Mouse (Mus musculus) kidney, adult 8-10 months (tissue): Measurements from ENCODE around the gene Htra2.

Experiments
- DNase-seq, 2 experiments: peaks; one replicate each; pipeline ENCODE4 v3.0.0; 2022

Htra2 gene

DNA sequence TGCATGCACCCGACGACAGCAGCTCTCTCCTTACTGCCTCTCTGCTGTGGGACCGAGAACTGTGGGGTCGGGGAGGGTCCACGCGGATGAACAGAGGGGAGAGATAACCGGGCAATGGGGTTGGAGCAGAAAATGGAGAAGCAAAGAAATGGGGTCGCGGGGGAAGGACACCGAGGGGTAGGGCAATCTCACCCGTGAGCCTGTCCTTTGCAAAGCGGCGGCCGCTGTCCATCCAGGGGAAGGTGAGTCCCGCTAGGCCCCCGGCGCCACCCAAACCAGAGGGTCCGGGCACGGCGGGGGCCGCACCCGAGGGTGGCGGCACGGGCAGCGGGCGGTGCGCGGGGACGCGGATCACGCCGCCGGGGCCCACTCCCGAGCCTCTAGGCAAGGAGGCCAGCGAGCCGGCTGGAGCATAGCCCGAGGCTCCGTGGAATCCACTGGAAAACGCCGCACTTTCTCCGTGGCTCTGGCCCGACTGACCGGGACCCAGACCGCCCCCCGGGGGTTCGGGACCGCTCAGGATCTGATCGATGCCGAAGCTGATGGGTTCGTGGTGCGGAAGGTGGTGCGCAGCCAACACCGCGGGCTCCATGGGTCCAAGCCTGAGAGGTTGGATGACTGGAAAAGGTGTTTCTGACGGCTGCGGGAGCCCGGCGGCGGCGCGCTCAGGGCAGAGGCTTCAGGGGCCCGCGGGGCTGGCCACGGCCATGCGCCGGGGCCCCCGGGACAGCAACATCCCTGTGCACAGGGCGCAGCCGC is 14.6 kb upstream of the Htra2 start:
- no peak for DNase-seq

DNA sequence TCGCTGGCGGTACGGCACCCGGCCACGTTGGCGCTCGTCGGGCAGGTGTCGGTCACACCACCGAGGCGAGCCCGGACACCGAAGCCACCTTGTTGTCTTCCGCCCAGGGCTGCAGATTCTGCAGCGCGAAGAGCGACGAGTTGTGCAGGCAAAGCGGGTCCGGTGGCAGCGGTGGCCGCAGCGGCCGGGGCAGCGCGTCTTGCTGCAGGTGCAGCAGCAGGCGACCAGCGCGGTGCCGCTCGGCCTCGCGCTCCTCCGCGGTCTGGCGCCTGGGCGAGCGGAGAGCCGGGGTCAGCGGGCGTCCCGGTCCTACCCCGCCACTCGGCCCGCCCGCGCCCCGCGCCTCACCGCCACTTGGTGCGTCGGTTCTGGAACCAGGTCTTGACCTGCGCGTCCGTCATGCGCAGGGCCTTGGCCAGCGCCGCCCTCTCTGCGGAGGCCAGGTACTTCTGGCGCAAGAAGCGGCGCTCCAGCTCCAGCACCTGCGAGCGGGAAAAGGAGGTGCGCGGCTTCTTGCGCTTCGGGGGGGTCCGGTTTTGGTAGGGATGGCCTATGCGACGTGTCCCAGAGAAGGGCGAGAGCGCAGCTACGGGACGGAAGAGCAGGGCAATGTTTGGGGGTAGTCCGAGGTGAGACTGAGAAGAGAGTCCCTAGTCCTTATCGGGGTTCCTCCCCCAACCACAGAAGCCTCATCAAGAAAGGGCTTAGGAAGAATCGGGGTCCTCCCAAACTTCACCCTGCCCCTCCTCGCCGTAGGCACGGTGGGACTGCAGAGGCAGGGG is 13.8 kb upstream of the Htra2 start:
- peak in 1 of 2 experiments; percentile 30 for DNase-seq

DNA sequence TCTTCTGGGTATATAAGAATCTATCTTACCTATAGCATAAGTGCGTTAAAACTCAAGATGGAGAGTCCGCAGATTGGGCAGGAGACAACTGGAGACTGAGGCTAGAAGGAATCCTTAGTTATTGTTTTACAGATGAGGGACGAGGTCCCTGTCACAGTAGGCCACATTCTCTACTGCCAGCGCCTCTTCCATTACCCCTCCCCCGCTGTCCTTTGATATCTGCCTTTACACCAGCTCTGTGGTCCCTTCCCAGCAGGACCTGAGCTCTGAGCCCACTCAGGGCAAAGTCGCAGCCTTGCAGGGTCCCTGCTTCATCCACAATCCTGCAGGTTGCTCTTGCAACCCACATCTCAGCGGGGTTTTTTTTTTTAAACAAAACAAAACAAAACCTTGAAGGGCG is 13.1 kb upstream of the Htra2 start:
- no peak for DNase-seq

DNA sequence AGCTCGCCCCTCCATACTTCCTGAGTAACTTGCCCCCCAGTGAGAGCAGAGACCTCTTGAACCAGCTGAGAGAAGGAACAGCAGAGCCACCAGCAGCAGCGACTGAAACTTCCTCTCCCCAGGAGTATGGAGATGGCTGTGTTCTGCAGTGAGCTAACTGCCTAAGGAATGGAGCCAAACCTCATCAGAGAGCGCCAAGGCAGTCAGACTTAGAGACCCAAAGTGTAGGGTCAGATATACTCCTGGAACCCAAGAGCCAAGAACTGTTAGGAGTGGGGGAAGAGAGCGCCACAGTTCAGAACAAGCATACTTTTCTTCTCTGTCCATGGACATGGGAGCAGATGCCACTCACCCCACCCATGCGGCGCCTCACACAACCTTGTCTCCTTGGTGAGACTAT is 11.4 kb upstream of the Htra2 start:
- no peak for DNase-seq

DNA sequence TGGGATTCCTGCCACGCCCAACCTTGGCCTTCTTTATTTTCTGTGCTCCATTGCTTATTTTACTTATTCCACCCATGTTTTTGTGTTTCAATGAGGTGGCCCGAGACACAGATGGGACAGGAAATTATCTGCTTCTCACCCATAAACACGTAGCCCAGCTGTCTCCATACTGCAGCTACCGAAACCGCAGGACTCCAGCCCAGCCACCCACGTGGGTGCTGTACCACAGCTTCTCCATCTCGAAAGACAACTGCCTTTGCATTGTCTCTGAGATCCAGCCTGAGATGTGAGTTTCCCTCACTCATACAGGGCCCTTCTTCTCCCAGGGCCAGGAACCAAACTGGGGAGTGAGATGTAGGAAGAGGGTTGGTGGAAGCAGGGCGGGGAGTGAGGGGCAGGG is 10.9 kb upstream of the Htra2 start:
- DNase-seq: no peak

DNA sequence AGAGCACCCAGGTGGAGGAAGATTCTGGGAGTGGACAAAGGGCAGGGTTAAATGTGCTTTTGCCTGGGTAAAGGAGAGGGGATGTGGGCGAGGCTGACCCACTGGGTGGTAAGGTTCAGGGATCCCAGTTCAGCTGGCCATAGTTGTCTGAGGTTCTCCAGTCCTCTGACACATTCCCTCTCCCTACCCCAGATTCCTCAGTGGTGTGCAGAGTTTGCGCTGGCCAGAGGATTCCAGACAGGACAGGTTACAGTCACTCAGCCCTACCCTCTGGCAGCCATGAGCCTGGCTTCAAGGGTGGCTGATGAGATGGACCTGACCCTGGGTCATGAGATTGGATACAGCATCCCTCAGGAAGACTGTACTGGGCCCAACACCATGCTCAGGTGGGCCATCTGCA is 3.7 kb upstream of the Htra2 start:
- no peak for DNase-seq

DNA sequence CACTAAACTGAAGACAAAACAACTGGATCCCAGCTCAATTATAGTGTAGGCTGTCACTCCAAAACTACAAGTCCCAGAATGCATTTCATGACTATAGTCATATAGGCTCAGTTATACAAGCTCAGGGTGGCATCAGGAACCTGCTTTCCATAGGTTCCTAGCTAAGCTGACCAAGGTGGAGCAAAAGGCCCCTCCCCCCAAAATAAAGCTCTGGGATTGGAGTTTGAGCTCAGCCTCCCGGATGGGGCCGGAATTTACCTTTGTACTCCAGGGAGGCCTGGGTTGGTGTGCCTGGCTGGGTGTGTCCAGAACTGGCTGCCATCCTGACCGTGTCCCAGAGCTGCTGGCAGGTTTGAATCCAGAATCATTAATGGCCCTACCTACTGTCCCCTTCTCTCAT is 2.7 kb upstream of the Htra2 start, which contains the start of gene Dqx1:
Gene Dqx1 (plus strand): TSS at position 55 of the 400 bp plus-strand sequence.
- peak; percentile 85 to 87 for DNase-seq

DNA sequence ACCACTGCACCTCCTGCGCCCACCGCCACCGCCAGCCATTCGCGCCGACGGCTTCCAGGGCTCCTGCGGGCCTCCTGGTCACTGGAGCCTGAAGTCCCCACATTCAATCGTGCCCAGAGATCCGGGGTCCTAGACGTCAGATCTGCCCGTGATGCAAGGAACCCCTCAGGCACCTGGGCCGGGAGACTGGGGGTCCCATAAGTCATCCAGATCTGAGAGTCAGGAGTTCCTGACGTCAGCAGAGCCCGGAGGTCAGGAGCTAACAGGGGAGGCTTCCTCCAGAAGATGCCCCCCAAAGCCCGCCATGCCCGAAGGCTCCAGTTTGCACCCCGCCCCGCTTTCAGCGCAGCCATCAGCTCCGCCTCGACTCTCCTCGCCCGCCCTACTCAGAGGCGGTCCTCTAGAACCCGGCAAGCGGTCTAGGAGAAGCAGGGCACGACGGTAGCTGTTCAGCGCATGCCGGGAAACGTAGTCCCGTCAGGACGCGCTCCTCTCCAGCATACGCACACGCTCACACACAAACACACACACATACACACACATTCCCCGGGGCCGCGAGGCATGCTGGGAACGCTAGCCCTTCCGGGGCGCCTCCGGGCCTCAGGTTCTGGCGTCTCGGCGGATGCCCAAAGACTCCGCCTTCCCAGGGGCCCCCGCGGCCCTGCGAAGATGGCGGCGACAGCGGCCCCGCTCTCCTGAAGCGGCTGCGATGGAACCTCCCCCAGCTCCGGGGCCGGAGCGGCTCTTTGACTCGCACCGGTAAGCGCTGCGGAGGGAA is 810 bp downstream of the Htra2 start, which contains the start of gene Aup1:
Gene Aup1 (plus strand): TSS at position 448 of the 778 bp plus-strand sequence.
- peak; percentile 97 to 98 for DNase-seq

DNA sequence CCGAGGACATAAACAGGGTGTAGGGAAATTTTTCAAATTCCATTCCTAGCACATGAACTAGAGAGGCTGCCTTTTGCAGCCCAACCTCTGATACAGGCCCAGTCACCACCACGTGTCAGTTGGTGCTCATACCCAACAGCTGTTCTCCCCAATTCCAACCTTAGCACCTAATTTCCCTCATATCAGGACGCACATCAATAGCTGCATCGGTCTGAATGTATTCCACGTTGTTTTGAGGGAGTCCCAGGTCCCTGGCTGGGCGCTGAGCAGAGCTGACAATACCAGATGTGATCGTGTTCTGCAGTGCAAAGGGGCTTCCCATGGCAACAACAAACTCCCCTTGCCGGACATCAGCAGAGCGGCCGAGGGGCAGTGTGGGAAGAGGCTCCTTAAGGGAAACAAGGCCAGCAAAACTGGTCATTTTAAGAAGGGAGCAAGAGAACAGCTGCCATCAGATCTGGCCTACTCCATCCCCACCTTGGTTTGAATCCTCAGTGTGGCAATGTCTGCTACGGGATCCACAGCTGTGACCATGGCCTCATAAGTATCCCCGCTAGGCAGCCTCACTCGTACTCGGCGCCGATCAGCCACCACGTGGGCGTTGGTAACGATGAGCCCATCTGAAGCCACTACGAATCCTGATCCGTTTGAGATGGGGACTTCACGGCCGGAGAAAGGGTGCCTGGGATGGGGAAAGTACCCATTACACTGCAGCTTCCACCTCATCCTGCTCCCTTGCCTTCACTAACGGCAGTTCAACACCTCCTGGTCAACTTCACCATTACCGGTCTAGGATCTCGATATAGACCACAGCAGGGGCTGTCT is 1.7 kb downstream of the Htra2 start:
- DNase-seq: no peak

DNA sequence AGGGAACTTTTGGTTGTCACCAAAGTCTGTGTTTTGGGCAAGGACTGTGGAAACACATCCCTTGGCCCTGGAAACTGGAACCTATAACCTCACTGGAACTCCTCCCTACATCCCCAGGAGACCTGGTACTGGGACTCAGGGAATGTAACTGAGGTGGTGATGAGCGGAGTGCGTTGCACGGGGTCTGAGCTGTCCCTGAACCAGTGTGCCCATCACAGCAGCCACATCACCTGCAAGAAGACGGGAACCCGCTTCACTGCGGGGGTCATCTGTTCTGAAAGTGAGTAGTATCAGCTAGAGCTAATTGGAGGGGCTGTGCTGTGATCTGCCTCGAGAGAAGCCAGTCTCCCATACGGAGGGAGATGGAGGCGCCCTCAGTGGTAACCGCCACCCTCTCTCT is 5.7 kb downstream of the Htra2 start:
- DNase-seq: no peak

DNA sequence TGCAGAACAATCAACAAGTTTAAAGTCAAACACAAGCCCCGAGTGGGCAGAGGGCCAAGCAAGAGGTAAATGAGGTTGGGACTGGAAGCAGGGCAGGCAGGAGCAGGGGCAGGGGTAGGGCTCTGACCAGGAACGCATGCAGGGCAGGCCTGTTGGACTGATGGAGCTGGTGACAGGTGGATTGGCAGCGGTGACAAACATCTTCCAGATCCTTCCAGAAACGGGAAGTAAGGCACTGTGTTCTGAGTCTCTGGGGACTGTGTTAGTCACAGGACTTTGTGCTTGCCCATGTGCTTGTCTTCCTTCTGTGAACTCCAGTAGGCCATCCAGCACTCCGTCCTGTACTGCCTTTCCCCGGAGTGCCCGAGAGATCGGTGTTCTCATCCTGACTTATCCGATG is 10.3 kb downstream of the Htra2 start:
- no peak for DNase-seq

DNA sequence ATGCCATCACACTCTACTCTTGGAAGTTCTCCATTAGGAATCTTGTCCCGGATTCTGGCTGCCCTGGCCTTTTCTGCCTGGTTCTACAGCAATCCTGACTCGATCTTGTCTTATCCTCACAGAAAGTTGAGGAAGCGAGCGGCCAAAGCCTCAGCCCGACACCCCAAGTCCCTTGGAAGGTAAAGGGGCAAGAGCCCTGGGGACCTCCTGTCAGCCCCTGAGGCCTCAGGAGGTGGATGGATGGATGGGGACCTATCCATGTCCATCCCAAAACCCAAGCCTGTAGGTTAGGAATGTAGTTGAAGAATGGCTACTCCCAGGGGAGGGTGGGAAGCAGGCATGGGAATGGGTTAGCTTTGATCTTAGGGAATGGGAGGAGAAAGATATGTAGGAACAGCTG is 11.1 kb downstream of the Htra2 start:
- DNase-seq: no peak

DNA sequence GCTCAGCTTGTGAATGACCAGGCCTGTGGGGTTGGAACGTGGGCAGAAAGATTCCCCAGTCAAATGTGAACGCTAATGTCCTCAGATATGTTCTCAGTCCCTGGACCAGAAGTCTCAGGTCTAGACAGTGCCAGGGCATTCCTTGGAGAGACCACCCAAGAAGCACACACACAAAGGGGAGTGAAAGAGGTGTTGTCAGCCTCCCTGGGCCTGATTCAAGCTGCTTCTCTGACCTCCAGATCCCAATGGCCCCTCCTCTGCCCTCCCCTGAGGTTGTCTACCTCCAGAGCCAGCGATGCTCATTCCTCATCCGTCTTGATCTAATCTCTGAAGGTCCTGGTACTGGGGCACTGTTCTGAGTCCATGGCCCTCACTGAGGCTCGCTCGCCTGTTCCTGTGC is 11.5 kb downstream of the Htra2 start:
- DNase-seq: no peak

DNA sequence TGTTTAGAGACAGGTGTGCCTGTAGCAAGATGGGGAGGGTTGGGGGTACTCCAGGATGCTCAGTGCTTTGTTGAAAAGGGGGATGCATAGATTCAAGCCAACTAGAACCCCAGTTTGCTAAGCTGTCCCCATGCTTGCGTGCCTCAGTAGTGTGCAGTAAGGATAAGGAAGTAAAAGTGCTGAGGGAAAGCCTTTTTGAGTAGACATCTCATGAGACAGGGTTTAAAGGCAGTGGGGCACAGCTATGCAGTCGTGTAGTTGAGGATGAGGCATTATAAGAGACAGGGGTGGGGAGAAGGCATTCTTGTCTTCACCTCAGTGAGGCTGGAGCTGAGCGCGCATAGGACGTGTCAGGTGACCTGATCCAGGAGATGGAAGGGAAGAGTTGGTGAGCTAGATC is 14.5 kb downstream of the Htra2 start:
- DNase-seq: no peak

DNA sequence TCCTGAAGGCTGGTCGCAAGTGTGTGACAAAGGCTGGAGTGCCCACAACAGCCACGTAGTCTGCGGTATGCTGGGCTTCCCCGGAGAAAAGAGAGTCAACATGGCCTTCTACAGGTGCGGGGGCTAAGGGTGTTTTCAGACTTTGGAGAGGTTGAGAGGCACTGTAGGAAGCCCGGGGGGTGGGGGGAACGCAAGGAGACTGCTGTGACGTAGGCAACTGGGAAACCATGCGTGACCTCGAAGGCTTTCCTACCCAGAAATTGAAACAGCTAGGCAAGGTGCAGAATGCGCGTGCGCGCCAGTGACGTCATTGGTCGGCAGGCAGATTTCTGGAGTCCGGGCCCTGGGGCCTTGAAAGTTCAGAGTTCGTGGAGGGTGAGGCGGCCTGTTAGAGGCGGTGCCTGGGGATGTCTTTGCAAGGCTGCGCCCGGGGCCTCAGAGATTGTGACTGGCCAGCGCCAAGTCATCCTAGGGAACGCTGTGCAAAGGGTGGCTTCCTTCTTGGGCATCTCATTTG is 16.5 kb downstream of the Htra2 start:
- DNase-seq: peak; percentile 93 to 97

DNA sequence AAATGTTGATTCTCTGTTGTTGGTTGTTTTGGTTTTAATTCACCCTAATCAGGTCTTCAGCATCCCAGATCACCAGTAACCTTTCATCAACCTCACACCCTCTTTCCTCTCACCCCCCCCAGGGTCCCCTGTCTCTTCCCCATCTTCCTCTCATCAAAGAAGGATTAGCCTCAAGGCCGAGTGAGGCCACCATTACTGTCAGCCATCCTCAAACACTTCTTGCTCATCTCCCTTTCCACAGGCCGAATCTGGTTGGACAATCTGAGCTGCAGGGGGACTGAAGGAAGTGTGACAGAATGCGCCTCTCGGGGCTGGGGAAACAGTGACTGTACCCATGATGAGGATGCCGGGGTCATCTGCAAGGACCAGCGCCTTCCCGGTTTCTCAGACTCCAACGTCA is 17.9 kb downstream of the Htra2 start:
- no peak for DNase-seq

DNA sequence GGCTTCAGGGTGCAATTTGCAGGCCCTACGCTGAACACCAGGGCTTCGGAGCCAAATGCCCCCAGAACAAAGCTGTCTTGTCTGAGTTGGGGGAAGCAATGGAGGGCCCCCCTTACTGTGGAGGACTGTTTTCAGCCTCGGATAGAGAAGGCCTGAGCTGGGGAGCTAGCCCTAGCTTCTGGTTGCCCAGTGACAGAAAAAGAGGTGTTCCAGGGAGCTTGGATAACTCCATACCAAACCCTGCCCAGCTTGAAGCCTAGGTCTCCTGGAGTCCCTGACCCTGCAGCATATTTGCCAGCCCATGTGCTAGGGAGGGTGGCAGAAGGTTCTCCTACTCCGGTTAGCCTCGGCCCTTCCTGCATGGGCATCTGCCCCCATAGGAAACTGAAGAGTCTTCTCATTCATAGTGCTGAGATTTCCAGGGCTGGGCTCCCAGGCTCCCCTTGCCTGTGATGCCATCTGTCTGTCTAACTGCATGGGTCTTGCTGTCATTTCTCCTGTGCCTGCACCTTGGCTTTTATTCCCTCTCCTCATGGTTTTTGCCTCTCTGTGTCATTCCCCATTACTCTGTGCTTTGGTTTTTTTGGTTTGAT is 20.5 kb downstream of the Htra2 start:
- DNase-seq: no peak

DNA sequence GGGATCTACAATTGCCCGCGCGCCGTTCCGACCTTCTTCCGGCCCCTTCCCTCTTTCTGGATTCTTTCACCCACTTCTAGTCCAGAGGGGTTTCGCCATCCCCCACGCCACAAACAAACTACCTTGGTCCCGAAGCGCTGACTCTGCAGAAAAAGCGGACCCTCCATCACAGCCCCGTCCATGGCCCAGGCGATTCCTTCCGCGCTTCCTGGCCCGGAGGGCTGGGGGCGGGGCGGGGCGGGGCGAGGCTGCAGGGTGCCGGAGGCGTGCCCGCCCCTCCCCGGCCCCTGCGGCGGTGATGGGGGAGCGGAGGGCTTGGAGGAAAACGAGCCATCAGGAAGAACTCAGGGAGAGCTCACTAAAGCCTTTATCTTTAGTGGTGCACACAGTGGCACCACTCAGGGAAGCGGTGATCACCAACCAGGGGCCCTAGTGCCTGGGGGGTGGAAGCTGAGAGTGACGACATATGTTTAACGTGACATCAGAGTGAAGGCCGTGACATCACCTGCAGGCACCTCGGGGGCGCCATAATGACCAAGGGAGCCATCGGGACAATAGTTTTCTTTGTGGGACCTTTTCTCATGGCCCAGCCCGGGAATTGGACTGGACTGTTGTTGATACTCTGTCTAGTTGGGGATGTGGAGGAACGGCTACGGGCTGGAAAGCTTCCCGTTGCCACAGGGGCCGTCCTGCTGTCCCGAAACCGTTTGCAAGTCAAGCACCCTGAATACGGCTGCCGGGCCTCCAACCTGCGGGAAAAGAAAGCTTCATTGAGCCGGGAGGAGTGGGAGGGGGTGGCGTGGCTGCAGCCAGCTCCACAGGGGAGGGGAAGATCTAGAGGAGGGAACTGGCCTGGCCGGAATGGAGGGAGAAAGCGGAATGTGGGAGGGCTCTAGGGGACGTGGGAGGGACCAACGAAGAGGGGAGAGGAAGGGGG is 21.6 kb downstream of the Htra2 start, which contains the start of the genes Dok1 and Loxl3:
Gene Dok1 (minus strand): TSS at position 223 of the 937 bp plus-strand sequence.
Gene Loxl3 (plus strand): TSS at position 925 of the 937 bp plus-strand sequence.
- peak; percentile 48 to 51 for DNase-seq

DNA sequence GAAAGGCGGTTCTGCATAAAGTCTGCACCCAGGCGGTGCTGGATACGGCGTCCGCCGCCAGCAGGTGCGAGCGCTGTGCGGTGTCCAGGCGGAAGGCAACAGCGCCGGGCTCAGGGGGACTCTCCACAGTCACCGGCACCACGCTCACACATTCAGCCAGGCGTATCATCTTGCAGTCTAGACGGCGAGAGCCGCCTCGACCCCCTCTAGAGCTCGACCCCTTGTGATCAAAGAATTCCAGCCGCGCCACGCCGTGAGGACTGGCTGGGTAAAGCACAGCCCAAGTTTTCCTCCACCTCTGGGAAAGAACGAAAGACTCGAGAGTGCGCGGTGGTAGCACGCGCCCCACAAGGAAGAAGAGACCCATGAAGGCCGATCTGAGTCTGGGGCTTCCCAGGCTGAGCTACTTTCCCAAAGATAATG is 22.3 kb downstream of the Htra2 start:
- peak in 1 of 2 experiments; percentile 18 for DNase-seq

DNA sequence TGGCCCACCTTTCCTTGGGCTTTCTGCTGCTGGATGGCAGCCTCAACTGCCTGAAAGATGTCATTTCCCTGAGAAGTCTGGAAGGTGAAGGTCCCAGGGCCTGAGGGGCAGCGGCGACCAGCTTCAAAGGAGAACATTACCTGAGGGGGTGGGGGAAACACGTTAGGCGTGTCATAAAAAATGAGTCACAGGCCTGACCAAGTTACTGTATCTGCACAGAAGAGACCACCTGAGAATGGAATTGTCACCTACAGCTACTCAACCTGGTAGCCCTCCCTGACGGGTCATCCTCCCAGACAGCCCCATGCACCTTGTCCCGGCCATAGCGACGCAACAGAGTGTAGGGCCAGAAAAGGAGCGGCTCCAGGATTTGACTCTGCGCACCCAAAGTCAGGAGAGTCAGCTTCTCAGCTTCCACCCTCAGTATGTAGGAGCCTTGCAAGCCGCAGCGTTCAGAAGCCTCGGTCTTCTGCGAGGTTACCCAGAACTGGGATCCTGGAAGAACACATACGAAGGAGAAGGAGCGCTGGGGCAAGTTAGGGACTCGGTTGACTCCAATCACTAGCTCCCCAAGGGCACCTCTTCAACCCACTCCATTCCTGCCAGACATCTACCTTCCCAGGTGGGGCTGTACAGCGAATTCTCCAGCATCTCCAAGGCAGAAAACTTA is 23.0 kb downstream of the Htra2 start:
- no peak for DNase-seq
